Mouse (Mus musculus): ENCODE data around the gene Dnajc6. TPM values are rescaled to one million over a fixed set of nuclear protein-coding genes. Genes with fewer than 3 reads are reported as not detected.

Dnajc6 gene
- polyA plus RNA-seq, 1 experiment from 2014 or later = 66.1 TPM

DNA sequence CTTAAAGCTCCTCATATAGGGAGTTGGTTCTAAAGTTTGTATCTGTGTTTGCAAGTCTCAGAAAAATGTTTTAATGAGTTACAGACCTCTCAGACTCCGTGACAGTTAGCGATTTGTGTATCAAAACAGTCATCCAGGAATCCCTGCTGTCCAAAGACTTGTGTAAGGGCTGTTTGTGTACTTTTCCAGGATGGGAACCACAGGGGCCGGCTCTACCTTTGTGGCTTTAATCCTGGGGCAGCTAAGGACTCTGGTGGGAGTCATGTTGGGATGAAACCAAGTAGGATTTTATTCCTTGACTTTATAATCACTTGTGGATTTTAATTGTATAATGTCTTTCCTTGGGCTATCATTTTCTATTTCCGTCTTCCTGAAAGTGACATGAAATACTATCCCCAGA is 55.0 kb downstream of the Dnajc6 start:
- H3K4me3 ChIP-seq (replicated peaks; ENCODE audit: low read length) = peak overlapping the region; percentile 76
- DNase-seq (ENCODE audit: low spot score) = no peak
- H3K27me3 ChIP-seq (ENCODE audit: control insufficient read depth, insufficient read depth, low read length) = no peaks in the 10 kb centered on the region
- H3K9me3 ChIP-seq (ENCODE audit: control insufficient read depth, low read length) = no peaks in the 10 kb centered on the region
- no peaks in the 10 kb centered on the region for H3K36me3 ChIP-seq (replicated peaks; ENCODE audit: control insufficient read depth, insufficient read depth)
- peak overlapping the region; percentile 75 for H3K4me2 ChIP-seq (replicated peaks)
- WGBS = 18% methylated on average over 4 of the region's 4 CpGs
- H3K9ac ChIP-seq = peak overlapping the region; percentile 89; the same call in 1 of the 2 replicates
- H3K4me1 ChIP-seq (replicated peaks; ENCODE audit: control insufficient read depth, insufficient read depth, low read length) = peaks cover 32% of the 10 kb centered on the region
- peak overlapping the region; percentile 98 for H3K27ac ChIP-seq
- no peak for ATAC-seq (ENCODE audit: low FRiP score)

DNA sequence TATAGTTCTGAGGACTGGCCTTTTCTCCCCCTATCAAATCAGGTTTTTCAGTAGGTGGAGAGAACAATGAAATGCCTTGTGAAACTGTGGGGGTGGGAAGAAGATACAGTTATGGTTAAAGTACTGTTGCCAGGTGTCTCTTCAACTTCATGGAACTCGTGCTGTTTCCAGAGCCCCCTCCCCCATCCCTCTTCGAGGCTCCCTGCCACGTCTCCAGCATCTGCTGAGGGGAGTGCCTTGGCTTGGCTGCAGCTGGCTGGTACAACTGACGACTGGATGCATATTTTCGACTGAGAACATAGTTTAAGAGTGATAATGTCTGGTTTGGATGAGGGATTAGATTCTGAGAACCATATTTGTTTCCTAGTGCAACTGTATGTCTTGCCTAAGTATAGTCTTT is 55.9 kb downstream of the Dnajc6 start:
- no peaks in the 10 kb centered on the region for H3K36me3 ChIP-seq (replicated peaks; ENCODE audit: control insufficient read depth, insufficient read depth)
- peaks cover 32% of the 10 kb centered on the region for H3K4me1 ChIP-seq (replicated peaks; ENCODE audit: control insufficient read depth, insufficient read depth, low read length)
- H3K9ac ChIP-seq = 0 out of 2 replicates have a peak overlapping the region, but pooled peaks have one; percentile 12
- H3K4me3 ChIP-seq (replicated peaks; ENCODE audit: low read length) = peak overlapping the region; percentile 76
- H3K4me2 ChIP-seq (replicated peaks) = peak overlapping the region; percentile 75
- DNase-seq (ENCODE audit: low spot score) = no peak
- ATAC-seq (ENCODE audit: low FRiP score) = no peak
- peak overlapping the region; percentile 67 for H3K27ac ChIP-seq
- H3K9me3 ChIP-seq (ENCODE audit: control insufficient read depth, low read length) = no peaks in the 10 kb centered on the region
- H3K27me3 ChIP-seq (ENCODE audit: control insufficient read depth, insufficient read depth, low read length) = no peaks in the 10 kb centered on the region
- 13% methylated on average over 5 of the region's 5 CpGs for WGBS

GRCm38 (mm10) chr4:101555016-101555415 is 58.6 kb downstream of the Dnajc6 start:
- H3K4me3 ChIP-seq (replicated peaks; ENCODE audit: low read length) = no peak overlapping the region
- no peak for ATAC-seq (ENCODE audit: low FRiP score)
- no peaks in the 10 kb centered on the region for H3K9me3 ChIP-seq (ENCODE audit: control insufficient read depth, low read length)
- H3K36me3 ChIP-seq (replicated peaks; ENCODE audit: control insufficient read depth, insufficient read depth) = no peaks in the 10 kb centered on the region
- H3K4me1 ChIP-seq (replicated peaks; ENCODE audit: control insufficient read depth, insufficient read depth, low read length) = peaks cover 26% of the 10 kb centered on the region
- H3K27me3 ChIP-seq (ENCODE audit: control insufficient read depth, insufficient read depth, low read length) = no peaks in the 10 kb centered on the region
- no peak overlapping the region for H3K9ac ChIP-seq
- WGBS = 83% methylated on average over 4 of the region's 4 CpGs
- no peak for DNase-seq (ENCODE audit: low spot score)
- no peak overlapping the region for H3K27ac ChIP-seq
- no peak overlapping the region for H3K4me2 ChIP-seq (replicated peaks)

DNA sequence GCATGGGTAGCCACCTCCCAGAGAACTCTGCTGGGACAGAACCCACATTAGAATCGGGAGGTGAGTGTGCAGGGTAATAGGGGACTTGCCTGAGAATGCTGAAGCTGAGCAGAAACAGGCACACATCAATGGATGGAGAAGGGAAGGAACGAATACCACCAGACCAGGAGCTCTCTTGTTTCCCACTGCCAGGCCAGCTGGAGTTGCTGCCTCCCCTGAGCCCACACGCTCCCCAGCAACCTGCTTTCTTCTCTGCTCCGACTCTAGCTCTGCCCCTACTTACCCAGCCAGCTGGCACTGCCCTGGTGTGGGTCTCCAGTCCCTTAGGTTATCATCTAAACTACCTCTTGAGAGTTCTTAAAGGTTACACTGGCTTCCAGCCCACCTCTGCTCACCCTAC is 63.7 kb downstream of the Dnajc6 start:
- Histone ChIP-seq H3K27ac (no peak overlapping the region), H3K27me3 (ENCODE audit: control insufficient read depth, insufficient read depth, low read length) (no peaks in the 10 kb centered on the region), H3K9ac (no peak overlapping the region), H3K9me3 (ENCODE audit: control insufficient read depth, low read length) (no peaks in the 10 kb centered on the region), H3K4me2 (replicated peaks) (no peak overlapping the region), H3K36me3 (replicated peaks; ENCODE audit: control insufficient read depth, insufficient read depth) (no peaks in the 10 kb centered on the region), H3K4me3 (replicated peaks; ENCODE audit: low read length) (no peak overlapping the region), H3K4me1 (replicated peaks; ENCODE audit: control insufficient read depth, insufficient read depth, low read length) (peaks cover 5% of the 10 kb centered on the region; the same call in 1 of the 2 replicates)
- ATAC-seq (ENCODE audit: low FRiP score) (no peak), DNase-seq (ENCODE audit: low spot score) (no peak)
- WGBS = 67% methylated on average over 4 of the region's 4 CpGs

DNA sequence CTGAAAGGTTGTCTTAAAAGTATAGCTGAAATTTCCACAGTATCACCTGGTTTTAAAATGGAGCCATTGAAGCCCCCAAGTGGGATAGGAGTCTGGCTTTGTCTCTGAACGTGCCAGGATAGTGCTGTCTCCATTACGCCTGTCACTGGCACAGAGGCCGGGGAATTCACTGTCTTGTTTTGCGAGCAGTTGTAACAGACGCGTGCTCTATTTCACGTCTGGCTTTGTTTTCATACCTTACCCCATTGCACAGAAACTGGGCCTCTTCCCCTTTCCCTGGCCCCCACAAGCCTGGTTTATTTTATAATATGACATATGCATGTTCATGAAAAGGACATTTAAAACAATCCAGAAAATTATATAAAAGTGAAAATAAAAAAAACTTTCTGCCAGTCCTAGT is 66.4 kb downstream of the Dnajc6 start:
- peaks cover 3% of the 10 kb centered on the region; the same call in 1 of the 2 replicates for H3K4me1 ChIP-seq (replicated peaks; ENCODE audit: control insufficient read depth, insufficient read depth, low read length)
- WGBS = 78% methylated on average over 7 of the region's 7 CpGs
- ATAC-seq (ENCODE audit: low FRiP score) (no peak), DNase-seq (ENCODE audit: low spot score) (no peak)
- no peaks in the 10 kb centered on the region for H3K9me3 ChIP-seq (ENCODE audit: control insufficient read depth, low read length)
- no peak overlapping the region for H3K4me2 ChIP-seq (replicated peaks)
- H3K4me3 ChIP-seq (replicated peaks; ENCODE audit: low read length) = no peak overlapping the region
- H3K27ac ChIP-seq = no peak overlapping the region
- no peaks in the 10 kb centered on the region for H3K27me3 ChIP-seq (ENCODE audit: control insufficient read depth, insufficient read depth, low read length)
- no peak overlapping the region for H3K9ac ChIP-seq
- no peaks in the 10 kb centered on the region for H3K36me3 ChIP-seq (replicated peaks; ENCODE audit: control insufficient read depth, insufficient read depth)

- 92% methylated on average over 5 of the region's 5 CpGs for WGBS
These were observed 67.2 kb downstream of the Dnajc6 start for GRCm38 (mm10) chr4:101563607-101564006.

DNA sequence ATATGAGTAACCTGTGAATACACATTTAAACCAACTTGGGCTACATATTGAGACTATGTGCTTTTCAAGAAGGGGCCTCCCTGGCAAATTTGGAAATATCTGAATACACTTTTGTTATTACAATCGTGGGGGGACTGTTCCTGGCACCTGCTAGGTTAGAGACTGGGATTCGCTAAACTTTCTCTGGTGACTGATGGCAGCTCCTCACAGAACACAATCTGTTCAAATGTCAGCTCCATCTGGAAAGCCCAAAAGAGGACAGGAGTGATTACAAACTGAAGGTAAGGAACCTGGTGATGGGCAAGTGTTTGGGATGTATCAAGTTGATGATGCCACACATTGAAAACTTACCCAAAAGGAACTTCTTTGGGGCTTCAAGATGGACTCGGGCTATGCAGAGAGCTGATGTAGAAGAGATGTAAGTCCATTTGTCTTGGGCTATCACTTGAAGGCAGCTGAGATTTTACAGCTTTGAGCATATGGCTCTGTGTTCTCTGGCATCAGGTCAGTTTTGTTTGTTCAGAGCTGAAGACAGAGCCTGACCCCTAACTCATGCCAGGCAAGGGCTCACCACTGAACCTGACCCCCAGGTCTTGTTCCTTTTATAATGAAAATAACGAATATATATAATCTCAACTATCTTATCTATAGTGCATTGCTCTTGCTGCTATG is 68.4 kb downstream of the Dnajc6 start:
- H3K4me3 ChIP-seq (replicated peaks; ENCODE audit: low read length) = no peak overlapping the region
- no peak overlapping the region for H3K27ac ChIP-seq
- no peaks in the 10 kb centered on the region for H3K27me3 ChIP-seq (ENCODE audit: control insufficient read depth, insufficient read depth, low read length)
- ATAC-seq (ENCODE audit: low FRiP score) = no peak
- H3K4me1 ChIP-seq (replicated peaks; ENCODE audit: control insufficient read depth, insufficient read depth, low read length) = no peaks in the 10 kb centered on the region
- no peak overlapping the region for H3K9ac ChIP-seq
- no peak overlapping the region for H3K4me2 ChIP-seq (replicated peaks)
- no peaks in the 10 kb centered on the region for H3K9me3 ChIP-seq (ENCODE audit: control insufficient read depth, low read length)
- DNase-seq (ENCODE audit: low spot score) = no peak
- 88% methylated on average over 4 of the region's 4 CpGs for WGBS
- no peaks in the 10 kb centered on the region for H3K36me3 ChIP-seq (replicated peaks; ENCODE audit: control insufficient read depth, insufficient read depth)

More at GRCm38 (mm10) chr4:101563607-101564006, 67.2 kb downstream of the Dnajc6 start:
- no peak for DNase-seq (ENCODE audit: low spot score)
- Histone ChIP-seq H3K4me3 (replicated peaks; ENCODE audit: low read length) (no peak overlapping the region), H3K9me3 (ENCODE audit: control insufficient read depth, low read length) (no peaks in the 10 kb centered on the region), H3K4me2 (replicated peaks) (no peak overlapping the region), H3K36me3 (replicated peaks; ENCODE audit: control insufficient read depth, insufficient read depth) (no peaks in the 10 kb centered on the region), H3K27ac (no peak overlapping the region), H3K4me1 (replicated peaks; ENCODE audit: control insufficient read depth, insufficient read depth, low read length) (no peaks in the 10 kb centered on the region; the same call in 1 of the 2 replicates), H3K27me3 (ENCODE audit: control insufficient read depth, insufficient read depth, low read length) (no peaks in the 10 kb centered on the region), H3K9ac (no peak overlapping the region)
- ATAC-seq (ENCODE audit: low FRiP score) = no peak

DNA sequence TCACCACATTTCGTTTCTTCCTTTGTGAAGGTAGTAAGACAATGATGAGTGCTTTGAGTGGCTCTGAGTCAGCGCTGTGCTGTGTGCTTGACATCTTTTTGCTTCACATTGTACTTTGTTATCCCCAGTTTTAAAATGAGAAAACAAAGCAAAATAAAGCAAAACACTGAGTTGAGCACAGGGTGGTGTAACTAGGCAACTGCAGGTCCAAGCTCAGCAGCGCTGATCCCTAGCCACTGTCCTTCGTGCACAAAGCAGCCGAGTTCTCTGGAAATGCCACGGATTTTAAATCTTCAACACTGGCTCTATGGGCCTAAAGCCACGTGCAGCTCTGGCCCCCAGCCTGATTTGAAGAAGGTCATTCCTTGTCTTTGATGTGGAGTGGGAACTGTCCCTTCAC is 72.6 kb downstream of the Dnajc6 start:
- ATAC-seq (ENCODE audit: low FRiP score) (no peak), DNase-seq (ENCODE audit: low spot score) (no peak)
- Histone ChIP-seq H3K9ac (no peak overlapping the region), H3K9me3 (ENCODE audit: control insufficient read depth, low read length) (no peaks in the 10 kb centered on the region), H3K4me1 (replicated peaks; ENCODE audit: control insufficient read depth, insufficient read depth, low read length) (no peaks in the 10 kb centered on the region), H3K36me3 (replicated peaks; ENCODE audit: control insufficient read depth, insufficient read depth) (no peaks in the 10 kb centered on the region), H3K27ac (no peak overlapping the region), H3K4me2 (replicated peaks) (no peak overlapping the region), H3K27me3 (ENCODE audit: control insufficient read depth, insufficient read depth, low read length) (no peaks in the 10 kb centered on the region), H3K4me3 (replicated peaks; ENCODE audit: low read length) (no peak overlapping the region)
- WGBS = 45% methylated on average over 7 of the region's 7 CpGs

DNA sequence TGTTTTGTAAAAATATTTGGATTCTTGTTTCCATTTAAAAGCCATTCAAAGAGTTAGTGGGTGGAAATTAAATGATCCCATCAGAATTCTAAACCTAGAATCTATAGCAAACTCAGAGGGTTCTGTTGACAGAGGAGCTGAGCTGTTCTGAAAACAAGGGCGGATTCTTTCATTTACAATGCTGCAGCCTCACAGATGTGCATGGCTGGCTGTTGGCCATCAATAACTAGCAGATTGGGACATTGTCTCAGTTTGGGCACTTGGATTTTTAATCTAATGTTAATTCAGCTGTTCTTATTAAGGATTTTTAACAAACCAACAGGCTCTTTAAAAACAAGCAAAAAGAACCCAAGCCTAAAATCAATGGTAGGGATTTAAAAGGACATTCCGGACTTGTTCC is 75.7 kb downstream of the Dnajc6 start:
- no peak for ATAC-seq (ENCODE audit: low FRiP score)
- Histone ChIP-seq H3K36me3 (replicated peaks; ENCODE audit: control insufficient read depth, insufficient read depth) (no peaks in the 10 kb centered on the region), H3K27me3 (ENCODE audit: control insufficient read depth, insufficient read depth, low read length) (no peaks in the 10 kb centered on the region), H3K4me3 (replicated peaks; ENCODE audit: low read length) (no peak overlapping the region), H3K4me2 (replicated peaks) (no peak overlapping the region), H3K4me1 (replicated peaks; ENCODE audit: control insufficient read depth, insufficient read depth, low read length) (no peaks in the 10 kb centered on the region), H3K27ac (no peak overlapping the region), H3K9me3 (ENCODE audit: control insufficient read depth, low read length) (no peaks in the 10 kb centered on the region), H3K9ac (no peak overlapping the region)
- 59% methylated on average over 2 of the region's 2 CpGs for WGBS
- DNase-seq (ENCODE audit: low spot score) = no peak

GRCm38 (mm10) chr4:101575307-101575706 is 78.9 kb downstream of the Dnajc6 start:
- no peak overlapping the region for H3K4me2 ChIP-seq (replicated peaks)
- no peaks in the 10 kb centered on the region for H3K36me3 ChIP-seq (replicated peaks; ENCODE audit: control insufficient read depth, insufficient read depth)
- H3K4me1 ChIP-seq (replicated peaks; ENCODE audit: control insufficient read depth, insufficient read depth, low read length) = 0 out of 2 replicates have a peak, but pooled peaks cover 3% of the 10 kb centered on the region
- no peak for ATAC-seq (ENCODE audit: low FRiP score)
- H3K27me3 ChIP-seq (ENCODE audit: control insufficient read depth, insufficient read depth, low read length) = no peaks in the 10 kb centered on the region
- 81% methylated on average over 5 of the region's 5 CpGs for WGBS
- H3K4me3 ChIP-seq (replicated peaks; ENCODE audit: low read length) = no peak overlapping the region
- no peaks in the 10 kb centered on the region for H3K9me3 ChIP-seq (ENCODE audit: control insufficient read depth, low read length)
- H3K27ac ChIP-seq = no peak overlapping the region
- no peak overlapping the region for H3K9ac ChIP-seq
- DNase-seq (ENCODE audit: low spot score) = no peak

All from hindbrain, embryonic 14.5 days (tissue).